Mouse (Mus musculus): ENCODE results near the gene Nap1l4.

GRCm38 (mm10) chr7:143467714-143468113 lies 81.2 kb downstream of the Nap1l4 start:
- TF ChIP-seq MAFK (IDR thresholded peaks at IDR 0.05; ENCODE audit: insufficient read depth, low read depth, low read length), result no peak
- no peak for TF ChIP-seq ZNF384 (IDR thresholded peaks at IDR 0.05; ENCODE audit: low read depth, low read length)
- no peak for TF ChIP-seq CHD2 (IDR thresholded peaks at IDR 0.05; ENCODE audit: low read depth, low read length)
- TF ChIP-seq HCFC1 (IDR thresholded peaks at IDR 0.05; ENCODE audit: borderline replicate concordance, insufficient read depth, low read length), result no peak
- TF ChIP-seq ZC3H11A (IDR thresholded peaks at IDR 0.05; ENCODE audit: borderline replicate concordance, low read depth, low read length), result no peak
